Mouse (Mus musculus) heart, embryonic 15.5 days (tissue): ENCODE data around the gene Nsun3. TPM values are rescaled to one million over a fixed set of nuclear protein-coding genes. Genes with fewer than 3 reads are reported as not detected.
"Not testable (repeated sequence)": the region's sequence is repeated elsewhere in the genome, so short reads cannot be mapped to it uniquely, and the experiment has no call there.

Source experiments
- ATAC-seq: fragments of 200-750 bp; cut with Nextera tagmentation; replicated peaks from 2 replicates; pipeline ENCODE4 v1.8.0; 2017; ENCODE audit warnings: low read depth, moderate TSS enrichment; ENCODE audit not compliant: insufficient number of reproducible peaks, insufficient read depth, low FRiP score
- H3K27ac ChIP-seq: fragments of 300-500 bp; sonication (generic); 2 replicates; pipeline ENCODE4 v1.5.1; 2015; ENCODE audit warnings: mild to moderate bottlenecking, inconsistent platforms
- H3K27me3 ChIP-seq: fragments of 300-500 bp; sonication (generic); 2 replicates; pipeline ENCODE4 v1.6.1; 2015; ENCODE audit warnings: inconsistent platforms
- H3K36me3 ChIP-seq: fragments of 300-500 bp; sonication (generic); 2 replicates; pipeline ENCODE4 v1.6.1; 2015; ENCODE audit warnings: mild to moderate bottlenecking, inconsistent platforms
- H3K4me1 ChIP-seq: fragments of 300-500 bp; sonication (generic); replicated peaks from 2 replicates; pipeline ENCODE4 v1.6.1; 2015; ENCODE audit warnings: inconsistent platforms
- H3K4me2 ChIP-seq: fragments of 300-500 bp; sonication (generic); 2 replicates; pipeline ENCODE4 v1.6.1; 2015; ENCODE audit warnings: inconsistent platforms, mild to moderate bottlenecking, moderate library complexity
- H3K4me3 ChIP-seq: fragments of 300-500 bp; sonication (generic); 2 replicates; pipeline ENCODE4 v1.5.1; 2015; ENCODE audit warnings: mild to moderate bottlenecking, inconsistent platforms
- H3K9ac ChIP-seq: fragments of 300-500 bp; sonication (generic); 2 replicates; pipeline ENCODE4 v1.6.1; 2015; ENCODE audit warnings: mild to moderate bottlenecking, inconsistent platforms
- H3K9me3 ChIP-seq: fragments of 300-500 bp; sonication (generic); replicated peaks from 2 replicates; pipeline ENCODE4 v1.6.1; 2016; ENCODE audit warnings: inconsistent platforms
- WGBS: fragments of 180-500 bp; shearing (Covaris S2); methylation state at CpG from one replicate; pipeline ENCODE4 v1.1.7; 2015; ENCODE audit warnings: mixed read lengths; 5-methylcytosine and 5-hydroxymethylcytosine counted together
- microRNA-seq: library from miRNA; unstranded; fragments of <30 nt; microRNA quantifications from one replicate; pipeline ENCODE4, GENCODE M21; 2016
- polyA plus RNA-seq: library from polyadenylated mRNA; unstranded; fragments of >200 nt; fragmentation: Nextera tagmentation; extraction: Ambion mirVana; gene quantifications from 2 replicates; pipeline ENCODE4 v1.2.1, GENCODE M21; 2015

The Nsun3 gene
- polyA plus RNA-seq, 1 experiment from 2014 or later: 5.2 TPM

DNA sequence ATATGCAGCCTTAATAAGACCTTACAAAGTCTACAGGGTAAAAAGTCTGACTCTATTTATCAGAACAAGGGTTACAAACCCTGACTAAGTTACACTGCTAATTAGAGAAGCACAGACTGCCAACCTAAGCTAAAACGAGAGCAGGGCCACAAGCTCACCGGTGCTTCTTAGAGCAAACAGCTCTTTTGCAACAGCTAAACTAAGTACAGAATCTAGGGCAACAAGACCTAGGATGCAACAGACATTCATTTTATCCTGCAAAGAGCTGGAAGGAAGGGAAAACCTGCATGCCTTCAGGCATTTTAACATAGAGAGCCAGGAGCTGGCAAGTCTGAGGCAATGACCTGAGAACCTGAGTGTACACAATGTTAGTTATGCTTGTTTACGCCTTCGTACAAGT is 33.5 kb downstream of the Nsun3 start:
- no peaks in the 10 kb centered on the region for H3K27me3 ChIP-seq

DNA sequence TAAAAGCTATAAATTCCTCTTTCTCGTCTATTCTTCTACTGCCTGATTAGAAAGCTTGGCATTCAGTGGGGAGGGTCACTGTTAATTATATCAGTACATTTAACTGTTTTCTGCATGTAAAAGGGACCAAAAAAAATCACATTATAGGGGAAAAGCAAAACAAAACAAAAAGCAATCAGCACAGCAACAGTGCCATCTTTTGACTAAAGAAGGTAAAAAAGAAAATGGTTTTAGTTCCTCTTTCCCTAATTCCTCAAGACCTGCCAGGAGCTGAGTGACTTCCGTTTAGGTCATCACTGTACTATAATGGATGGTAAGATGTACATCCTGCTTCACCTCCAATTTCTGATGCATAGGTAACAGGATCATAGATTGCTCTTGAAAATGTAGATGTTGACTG is 40.7 kb downstream of the Nsun3 start:
- ATAC-seq: no peak
- Histone ChIP-seq H3K36me3 (no peaks in the 10 kb centered on the region), H3K4me2 (no peak overlapping the region), H3K4me1 (no peaks in the 10 kb centered on the region), H3K4me3 (no peak overlapping the region), H3K27me3 (no peaks in the 10 kb centered on the region), H3K9me3 (no peaks in the 10 kb centered on the region), H3K27ac (no peak overlapping the region), H3K9ac (no peak overlapping the region)
- 73% methylated on average over 2 of the region's 2 CpGs for WGBS

More for the DNA sequence above, 33.5 kb downstream of the Nsun3 start:
- H3K36me3 ChIP-seq: no peaks in the 10 kb centered on the region
- H3K4me3 ChIP-seq: no peak overlapping the region
- no peak overlapping the region for H3K9ac ChIP-seq
- no peak overlapping the region for H3K27ac ChIP-seq
- H3K9me3 ChIP-seq: no peaks in the 10 kb centered on the region
- no peak for ATAC-seq
- no peak overlapping the region for H3K4me2 ChIP-seq
- 86% methylated on average over 4 of the region's 4 CpGs for WGBS
- no peaks in the 10 kb centered on the region for H3K4me1 ChIP-seq

DNA sequence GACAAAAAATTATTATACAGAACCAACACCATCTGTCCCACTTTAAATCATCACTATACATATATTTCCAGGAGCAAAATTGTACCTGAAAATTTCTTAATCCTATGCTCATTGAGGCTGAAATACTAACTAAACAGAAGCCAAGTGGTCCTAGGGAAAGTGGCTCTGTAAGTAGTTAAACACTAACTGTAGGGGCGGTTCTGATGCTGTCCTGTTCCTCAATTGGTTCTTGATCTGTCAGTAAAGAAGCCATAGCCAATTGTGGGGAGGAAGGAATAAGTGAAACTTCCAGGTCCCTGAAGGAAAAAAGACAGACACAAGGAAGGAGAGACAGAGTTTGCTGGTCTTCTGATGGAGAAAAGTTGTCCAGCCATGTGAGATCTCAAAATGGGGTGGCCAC is 52.3 kb downstream of the Nsun3 start:
- Histone ChIP-seq H3K27ac (no peak overlapping the region), H3K4me3 (no peak overlapping the region), H3K27me3 (no peaks in the 10 kb centered on the region), H3K9ac (no peak overlapping the region), H3K36me3 (peaks cover 3% of the 10 kb centered on the region; the same call in 1 of the 2 replicates), H3K4me2 (no peak overlapping the region), H3K9me3 (no peaks in the 10 kb centered on the region), H3K4me1 (no peaks in the 10 kb centered on the region)
- ATAC-seq: no peak
- WGBS: 79% methylated on average over 1 of the region's 1 CpGs

DNA sequence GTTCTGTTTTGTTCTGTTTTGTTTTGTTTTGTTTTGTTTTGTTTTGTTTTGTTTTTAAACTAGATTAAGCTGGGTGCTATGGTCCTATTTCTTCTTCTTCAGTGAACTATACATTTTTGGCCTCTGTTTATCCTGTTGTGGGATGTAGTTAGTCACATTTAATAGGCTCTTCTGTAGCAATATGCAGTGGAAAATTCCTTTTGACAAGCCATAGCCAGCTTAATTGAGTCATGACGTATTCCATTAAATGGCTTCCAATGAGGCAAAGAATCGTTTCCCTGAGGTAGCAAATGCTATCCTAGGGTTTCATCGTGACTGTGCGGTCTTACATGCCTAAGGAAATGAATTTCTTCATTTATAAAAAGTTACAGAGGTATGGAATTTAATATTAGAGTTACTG is 56.3 kb downstream of the Nsun3 start:
- Histone ChIP-seq H3K9ac (no peak overlapping the region), H3K4me2 (no peak overlapping the region), H3K27ac (no peak overlapping the region), H3K9me3 (no peaks in the 10 kb centered on the region), H3K36me3 (peaks cover 3% of the 10 kb centered on the region; the same call in 1 of the 2 replicates), H3K4me3 (no peak overlapping the region), H3K4me1 (no peaks in the 10 kb centered on the region), H3K27me3 (no peaks in the 10 kb centered on the region)
- no peak for ATAC-seq
- WGBS: 79% methylated on average over 4 of the region's 4 CpGs

DNA sequence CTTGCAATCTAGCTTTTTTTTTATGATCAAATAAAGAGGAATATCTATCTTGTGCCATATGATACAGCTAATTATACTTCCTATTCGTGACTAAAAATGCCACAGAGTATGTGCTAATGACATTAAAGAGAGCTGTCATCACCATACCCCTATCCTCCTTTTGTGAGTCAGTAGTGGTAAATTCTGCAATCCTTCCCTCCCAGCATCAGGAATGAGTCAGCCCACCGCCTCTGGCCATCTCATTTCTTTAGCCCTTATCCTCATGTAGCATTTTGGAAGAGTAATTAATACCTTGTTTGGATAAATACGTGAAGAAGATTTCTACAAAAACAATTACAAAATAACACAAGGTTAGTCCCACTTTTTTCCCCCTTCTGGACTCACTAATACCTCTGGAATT is 56.8 kb downstream of the Nsun3 start:
- no peaks in the 10 kb centered on the region for H3K27me3 ChIP-seq
- H3K9ac ChIP-seq: no peak overlapping the region
- no peak for ATAC-seq
- no peak overlapping the region for H3K4me2 ChIP-seq
- no peaks in the 10 kb centered on the region for H3K4me1 ChIP-seq
- no peaks in the 10 kb centered on the region for H3K9me3 ChIP-seq
- no peaks in the 10 kb centered on the region for H3K36me3 ChIP-seq
- 60% methylated on average over 3 of the region's 3 CpGs for WGBS
- H3K4me3 ChIP-seq: no peak overlapping the region
- no peak overlapping the region for H3K27ac ChIP-seq

DNA sequence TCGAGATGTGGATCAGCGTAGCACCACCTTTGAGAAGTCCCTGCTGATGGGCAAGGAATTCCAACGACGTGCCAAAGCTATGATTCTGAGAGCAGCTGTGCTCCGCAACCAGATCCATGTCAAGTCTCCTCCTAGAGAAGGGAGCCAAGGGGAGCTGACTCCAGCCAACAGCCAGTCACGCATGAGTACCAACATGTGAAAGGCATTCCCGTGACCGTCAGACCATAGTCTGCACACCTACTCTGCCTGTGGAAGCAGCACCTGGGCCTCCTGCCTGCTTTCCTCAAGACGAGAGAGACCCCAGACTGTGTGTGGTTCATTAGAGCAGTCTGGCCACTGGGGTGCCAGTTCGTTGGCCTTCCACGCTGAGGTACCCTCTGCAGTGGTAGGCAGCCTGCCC is 68.4 kb downstream of the Nsun3 start:
- not testable (repeated sequence) for H3K9me3 ChIP-seq, H3K27me3 ChIP-seq, H3K36me3 ChIP-seq, H3K9ac ChIP-seq, H3K4me2 ChIP-seq, H3K27ac ChIP-seq, H3K4me3 ChIP-seq, H3K4me1 ChIP-seq, ATAC-seq
- WGBS: 81% methylated on average over 9 of the region's 11 CpGs

DNA sequence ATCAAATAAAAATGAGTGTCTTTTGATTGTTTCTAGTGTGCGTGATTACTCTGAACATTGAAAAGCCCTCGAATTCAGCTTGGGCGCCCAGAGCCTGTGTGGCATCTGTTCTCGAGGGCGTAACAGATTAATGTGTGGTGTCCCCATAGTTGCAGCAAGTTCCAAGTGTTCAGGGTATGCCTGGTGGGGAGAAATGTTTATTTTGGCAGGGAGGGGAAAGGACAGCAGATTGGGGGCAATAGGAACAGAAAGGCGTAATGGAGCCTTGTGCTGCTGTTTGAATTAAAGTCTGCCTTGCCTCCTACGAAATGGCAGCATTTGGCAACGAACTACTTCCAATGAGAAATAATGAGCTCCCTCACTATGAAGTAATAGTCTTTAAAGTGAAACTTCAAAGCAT is 96.2 kb downstream of the Nsun3 start:
- no peak for ATAC-seq
- Histone ChIP-seq H3K36me3 (no peaks in the 10 kb centered on the region), H3K4me3 (no peak overlapping the region), H3K4me1 (no peaks in the 10 kb centered on the region), H3K27ac (no peak overlapping the region), H3K9ac (no peak overlapping the region), H3K9me3 (no peaks in the 10 kb centered on the region), H3K4me2 (no peak overlapping the region), H3K27me3 (no peaks in the 10 kb centered on the region)
- 74% methylated on average over 8 of the region's 8 CpGs for WGBS

DNA sequence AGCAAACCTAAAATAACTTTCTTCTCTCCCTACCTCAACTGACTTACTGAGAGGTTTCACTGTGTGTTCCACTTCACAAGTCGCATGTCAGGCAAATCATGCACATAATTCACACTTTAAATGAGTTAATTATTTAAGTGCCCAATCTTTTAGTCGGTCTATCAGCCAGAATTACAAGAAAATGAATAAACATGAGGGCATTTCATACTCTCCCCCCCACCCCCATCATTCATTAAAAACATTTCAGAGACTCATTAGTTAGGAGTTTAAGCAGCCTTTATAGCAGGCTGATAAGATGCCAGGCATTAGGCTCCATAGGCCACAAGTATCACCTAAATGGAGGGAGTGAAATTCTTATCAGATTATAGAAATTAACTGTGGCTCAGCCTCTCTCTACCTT is 100.5 kb downstream of the Nsun3 start:
- Histone ChIP-seq H3K4me1 (no peaks in the 10 kb centered on the region), H3K27me3 (no peaks in the 10 kb centered on the region), H3K4me3 (no peak overlapping the region), H3K9me3 (no peaks in the 10 kb centered on the region), H3K27ac (no peak overlapping the region), H3K4me2 (no peak overlapping the region), H3K9ac (no peak overlapping the region), H3K36me3 (no peaks in the 10 kb centered on the region)
- ATAC-seq: no peak
- 58% methylated on average over 2 of the region's 2 CpGs for WGBS

DNA sequence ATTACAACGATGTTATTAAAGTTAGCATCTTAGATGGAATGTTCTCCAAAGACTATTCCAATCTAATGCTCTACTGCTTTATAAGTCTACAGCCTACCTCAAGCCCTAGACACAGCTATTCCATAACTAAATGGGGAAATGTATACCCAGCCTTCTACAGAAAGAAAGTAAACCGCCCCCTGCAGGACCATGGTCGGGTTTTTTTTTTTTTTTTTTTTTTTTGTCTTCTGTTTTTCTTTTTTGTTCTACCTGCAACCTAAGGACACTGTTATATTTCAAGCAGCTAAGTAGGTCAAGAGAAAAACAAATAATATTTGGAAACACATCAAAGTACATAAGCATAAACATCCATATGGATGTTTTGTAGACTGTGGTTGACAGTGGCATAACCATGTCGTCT is 101.1 kb downstream of the Nsun3 start:
- no peak overlapping the region for H3K4me3 ChIP-seq
- H3K9ac ChIP-seq: no peak overlapping the region
- H3K27me3 ChIP-seq: no peaks in the 10 kb centered on the region
- H3K9me3 ChIP-seq: no peaks in the 10 kb centered on the region
- WGBS: 69% methylated on average over 4 of the region's 4 CpGs
- no peak overlapping the region for H3K27ac ChIP-seq
- no peaks in the 10 kb centered on the region for H3K4me1 ChIP-seq
- H3K36me3 ChIP-seq: no peaks in the 10 kb centered on the region
- ATAC-seq: no peak
- H3K4me2 ChIP-seq: no peak overlapping the region

Small RNA genes lying within 50 kb of the gene (microRNA-seq; reads per million reads assigned to microRNA genes)
- gene Gm25986: not detected

Other genes with a start within 250 kb of the Nsun3 start
- 0.31 and 0.48 TPM in 2 replicates for gene Stx19, start 27.9 kb upstream of the Nsun3 start, polyA plus RNA-seq
- gene Arl13b, start 60.2 kb upstream of the Nsun3 start, polyA plus RNA-seq: 10.8 and 11.8 TPM in 2 replicates
- gene Pros1, start 67.5 kb upstream of the Nsun3 start, polyA plus RNA-seq: 18.2 and 22.7 TPM in 2 replicates